Mouse (Mus musculus) cortical plate, adult 2 months (tissue): ENCODE measurements around the gene Acer3. TPM values are rescaled to one million over a fixed set of nuclear protein-coding genes. Genes with fewer than 3 reads are reported as not detected.

Source experiments
- H3K27ac ChIP-seq: fragments of 200-500 bp; 2 replicates; pipeline ENCODE4 v1.5.1; 2012; ENCODE audit warnings: low read length, control low read depth, inconsistent platforms; ENCODE audit not compliant: insufficient read depth
- H3K4me1 ChIP-seq: fragments of 200-500 bp; 2 replicates; pipeline ENCODE4 v1.6.1; 2011; ENCODE audit warnings: low read length; ENCODE audit not compliant: control insufficient read depth, insufficient read depth
- H3K4me3 ChIP-seq: fragments of 200-500 bp; 2 replicates; pipeline ENCODE4 v1.5.1; 2011; ENCODE audit warnings: mild to moderate bottlenecking, low read length, control low read depth; ENCODE audit not compliant: insufficient read depth
- CTCF ChIP-seq: fragments of 200-500 bp; IDR thresholded peaks from 2 replicates; pipeline ENCODE4 v1.5.1; 2011; ENCODE audit warnings: mild to moderate bottlenecking, control low read depth, low read length; ENCODE audit not compliant: insufficient read depth; ENCODE audit errors: extremely low read depth
- POLR2A ChIP-seq: fragments of 200-500 bp; IDR thresholded peaks from 2 replicates; pipeline ENCODE4 v1.6.1; 2011; ENCODE audit warnings: mild to moderate bottlenecking, low read length, control low read depth; ENCODE audit not compliant: insufficient read depth; ENCODE audit errors: extremely low read depth
- polyA plus RNA-seq: library from polyadenylated mRNA; depleted of rRNA; stranded (reverse); fragments of >200 nt; gene quantifications from 2 replicates; pipeline ENCODE4 v1.2.3, GENCODE M21; 2012

Acer3 gene
- polyA plus RNA-seq, 1 experiment = 10.3 TPM

GRCm38 (mm10) chr7:98341475-98341874 is 20.5 kb upstream of the Acer3 start:
- Histone ChIP-seq H3K4me1 (no peaks in the 10 kb centered on the region), H3K27ac (no peak overlapping the region), H3K4me3 (peak overlapping the region; percentile 2; the same call in 1 of the 2 replicates)
- TF ChIP-seq CTCF (peak; percentile 72), POLR2A (no peak)

GRCm38 (mm10) chr7:98340343-98340742 is 19.3 kb upstream of the Acer3 start:
- TF ChIP-seq POLR2A (no peak), CTCF (no peak)

GRCm38 (mm10) chr7:98333987-98334386 is 13.0 kb upstream of the Acer3 start:
- TF ChIP-seq CTCF (no peak), POLR2A (no peak)
- Histone ChIP-seq H3K4me3 (no peak overlapping the region), H3K27ac (no peak overlapping the region), H3K4me1 (no peaks in the 10 kb centered on the region)

More at GRCm38 (mm10) chr7:98340343-98340742, 19.3 kb upstream of the Acer3 start:
- Histone ChIP-seq H3K4me3 (no peak overlapping the region), H3K27ac (no peak overlapping the region), H3K4me1 (no peaks in the 10 kb centered on the region)

- TF ChIP-seq POLR2A = no peak
- Histone ChIP-seq H3K27ac (no peak overlapping the region), H3K4me3 (no peak overlapping the region), H3K4me1 (no peaks in the 10 kb centered on the region)
Measured at GRCm38 (mm10) chr7:98333507-98333906, 12.5 kb upstream of the Acer3 start.

GRCm38 (mm10) chr7:98332678-98333397 is 11.8 kb upstream of the Acer3 start:
- TF ChIP-seq POLR2A (no peak), CTCF (no peak)
- H3K4me1 ChIP-seq = no peaks in the 10 kb centered on the region
- no peak overlapping the region for H3K27ac ChIP-seq

GRCm38 (mm10) chr7:98331932-98332331 is 10.9 kb upstream of the Acer3 start:
- H3K27ac ChIP-seq = no peak overlapping the region
- no peak for TF ChIP-seq POLR2A
- TF ChIP-seq CTCF = no peak
- H3K4me3 ChIP-seq = no peak overlapping the region
- no peaks in the 10 kb centered on the region for H3K4me1 ChIP-seq

More at GRCm38 (mm10) chr7:98332678-98333397, 11.8 kb upstream of the Acer3 start:
- no peak overlapping the region for H3K4me3 ChIP-seq

GRCm38 (mm10) chr7:98330375-98331002 is 9.5 kb upstream of the Acer3 start:
- H3K4me3 ChIP-seq = no peak overlapping the region
- no peaks in the 10 kb centered on the region for H3K4me1 ChIP-seq
- TF ChIP-seq CTCF (no peak), POLR2A (no peak)
- no peak overlapping the region for H3K27ac ChIP-seq

- Histone ChIP-seq H3K4me1 (no peaks in the 10 kb centered on the region), H3K4me3 (no peak overlapping the region), H3K27ac (no peak overlapping the region)
- TF ChIP-seq CTCF (no peak), POLR2A (no peak)
Measured at GRCm38 (mm10) chr7:98329651-98330374, 8.8 kb upstream of the Acer3 start.

GRCm38 (mm10) chr7:98328311-98328710 is 7.3 kb upstream of the Acer3 start:
- TF ChIP-seq POLR2A = no peak
- TF ChIP-seq CTCF = no peak
- Histone ChIP-seq H3K4me1 (no peaks in the 10 kb centered on the region), H3K4me3 (no peak overlapping the region), H3K27ac (no peak overlapping the region)

GRCm38 (mm10) chr7:98326051-98326450 is 5.0 kb upstream of the Acer3 start:
- TF ChIP-seq CTCF (no peak), POLR2A (no peak)
- Histone ChIP-seq H3K4me3 (no peak overlapping the region), H3K4me1 (no peaks in the 10 kb centered on the region), H3K27ac (no peak overlapping the region)
